Mouse (Mus musculus) liver, adult 2 months (tissue): Measurements from ENCODE around the gene Hacd2.

Source experiments
- CTCF ChIP-seq: fragments of 200-500 bp; IDR thresholded peaks from 2 replicates; pipeline ENCODE4 v1.5.1; 2011; ENCODE audit warnings: low read depth, low read length, control low read depth
- POLR2A ChIP-seq: fragments of 200-500 bp; IDR thresholded peaks from 2 replicates; pipeline ENCODE4 v1.6.1; 2011; ENCODE audit warnings: low read length, control low read depth; ENCODE audit not compliant: insufficient read depth; ENCODE audit errors: extremely low read depth

DNA sequence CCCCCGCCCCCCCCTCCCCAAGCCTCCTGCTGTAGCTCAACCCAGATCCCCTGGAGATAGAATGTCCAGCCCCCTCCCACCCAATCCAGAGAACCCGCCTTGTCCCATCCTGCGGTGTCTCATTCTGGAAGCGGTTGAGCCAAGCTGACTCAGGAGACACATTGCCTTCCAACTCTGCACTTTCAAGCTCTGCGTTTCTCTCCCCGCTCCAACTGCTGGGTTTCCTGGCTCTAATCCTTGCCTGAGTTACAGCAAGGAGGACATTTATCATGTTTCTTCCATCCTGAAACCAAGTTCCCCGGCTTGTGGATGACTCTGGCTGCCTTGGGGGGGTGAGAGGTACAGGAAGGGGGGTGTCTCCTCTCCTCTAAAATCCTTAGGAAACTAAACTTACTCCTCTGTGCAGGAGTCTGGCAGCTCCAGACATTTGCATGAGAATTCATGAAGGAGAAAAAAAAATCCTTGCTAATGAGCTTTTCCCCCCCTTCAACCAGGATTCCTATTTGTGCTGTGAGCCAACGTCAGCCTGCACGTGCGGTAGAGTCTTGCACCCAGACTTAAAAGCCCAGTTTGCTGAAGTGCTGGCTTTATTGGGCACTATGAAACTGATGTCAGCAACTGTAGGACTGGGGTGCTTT lies 21.2 kb upstream of the Hacd2 start:
- TF ChIP-seq POLR2A (no peak), CTCF (no peak)
